Mouse (Mus musculus) forebrain, embryonic 16.5 days (tissue): ENCODE measurements around the gene Mrto4. TPM values are rescaled to one million over a fixed set of nuclear protein-coding genes. Genes with fewer than 3 reads are reported as not detected.
"Not testable (repeated sequence)": the region's sequence is repeated elsewhere in the genome, so short reads cannot be mapped to it uniquely, and the experiment has no call there.

ENCODE experiments used
- ATAC-seq: fragments of 200-750 bp; cut with Nextera tagmentation; 2 replicates; pipeline ENCODE4 v1.8.0; 2017; ENCODE audit warnings: mild to moderate bottlenecking, moderate library complexity
- H3K27ac ChIP-seq: fragments of 300-500 bp; sonication (generic); 2 replicates; pipeline ENCODE4 v1.5.1; 2014; ENCODE audit warnings: low read length, control low read depth
- H3K27me3 ChIP-seq: fragments of 300-500 bp; sonication (generic); replicated peaks from 2 replicates; pipeline ENCODE4 v1.6.1; 2014; ENCODE audit warnings: low read length; ENCODE audit not compliant: control insufficient read depth, insufficient read depth
- H3K36me3 ChIP-seq: fragments of 300-500 bp; sonication (generic); 2 replicates; pipeline ENCODE4 v1.6.1; 2014; ENCODE audit not compliant: control insufficient read depth, insufficient read depth
- H3K4me1 ChIP-seq: fragments of 300-500 bp; sonication (generic); replicated peaks from 2 replicates; pipeline ENCODE4 v1.6.1; 2014; ENCODE audit warnings: low read length; ENCODE audit not compliant: control insufficient read depth, insufficient read depth
- H3K4me2 ChIP-seq: fragments of 300-500 bp; sonication (generic); 2 replicates; pipeline ENCODE4 v1.6.1; 2014; ENCODE audit warnings: mild to moderate bottlenecking, low read length, control low read depth
- H3K4me3 ChIP-seq: fragments of 300-500 bp; sonication (generic); replicated peaks from 2 replicates; pipeline ENCODE4 v1.5.1; 2014; ENCODE audit warnings: mild to moderate bottlenecking, low read length, control low read depth
- H3K9ac ChIP-seq: fragments of 300-500 bp; sonication (generic); replicated peaks from 2 replicates; pipeline ENCODE4 v1.6.1; 2014; ENCODE audit warnings: low read depth, low read length, control low read depth
- H3K9me3 ChIP-seq: fragments of 300-500 bp; sonication (generic); 2 replicates; pipeline ENCODE4 v1.6.1; 2016; ENCODE audit warnings: low read length; ENCODE audit not compliant: control insufficient read depth
- WGBS: fragments of 180-500 bp; shearing (Covaris S2); extraction: QIAGEN DNeasy Blood & Tissue Kit; methylation state at CpG from one replicate; pipeline ENCODE4 v1.1.7; 2014; 5-methylcytosine and 5-hydroxymethylcytosine counted together
- polyA plus RNA-seq: library from polyadenylated mRNA; unstranded; fragments of >200 nt; fragmentation: Nextera tagmentation; extraction: Ambion mirVana; gene quantifications from 2 replicates; pipeline ENCODE4 v1.2.1, GENCODE M21; 2015

The Mrto4 gene
- 109 and 111 TPM in 2 replicates for polyA plus RNA-seq

- Histone ChIP-seq H3K27me3 (no peaks in the 10 kb centered on the region), H3K4me3 (peak within 1 kb of the TSS; percentile 91)
- peak; percentile 97 for ATAC-seq
Measured at GRCm38 (mm10) chr4:139351931-139352711, at the start of gene Mrto4, which contains the start of the genes Emc1 and Ubr4. Gene Mrto4, minus strand, starts transcription at chr4:139352576. Gene Emc1, plus strand, starts transcription at chr4:139352587. Gene Ubr4, plus strand, starts transcription at chr4:139352609.

GRCm38 (mm10) chr4:139400487-139400886, 48.1 kb upstream of the Mrto4 start:
- H3K27me3 ChIP-seq = no peaks in the 10 kb centered on the region
- 90% methylated on average over 5 of the region's 5 CpGs for WGBS
- H3K36me3 ChIP-seq = peaks cover 41% of the 10 kb centered on the region

More at GRCm38 (mm10) chr4:139351931-139352711, at the start of gene Mrto4, which contains the start of the genes Emc1 and Ubr4:
- Histone ChIP-seq H3K4me1 (peaks cover 17% of the 10 kb centered on the region), H3K27ac (peak within 1 kb of the TSS; percentile 96), H3K9me3 (no peaks in the 10 kb centered on the region), H3K9ac (peak within 1 kb of the TSS; percentile 90), H3K36me3 (peaks cover 16% of the 10 kb centered on the region), H3K4me2 (peak within 1 kb of the TSS; percentile 99)
- under 1% methylated on average over 63 of the region's 64 CpGs for WGBS

GRCm38 (mm10) chr4:139395431-139395830, 43.1 kb upstream of the Mrto4 start:
- no peak for ATAC-seq
- no peak overlapping the region for H3K9ac ChIP-seq
- H3K27ac ChIP-seq = no peak overlapping the region
- H3K27me3 ChIP-seq = no peaks in the 10 kb centered on the region
- 69% methylated on average over 2 of the region's 2 CpGs for WGBS
- no peaks in the 10 kb centered on the region for H3K9me3 ChIP-seq
- H3K4me2 ChIP-seq = no peak overlapping the region
- peaks cover 43% of the 10 kb centered on the region for H3K36me3 ChIP-seq
- no peak overlapping the region for H3K4me3 ChIP-seq
- H3K4me1 ChIP-seq = no peaks in the 10 kb centered on the region

More at GRCm38 (mm10) chr4:139400487-139400886, 48.1 kb upstream of the Mrto4 start:
- Histone ChIP-seq H3K9me3 (no peaks in the 10 kb centered on the region), H3K4me3 (no peak overlapping the region), H3K4me1 (no peaks in the 10 kb centered on the region), H3K4me2 (no peak overlapping the region), H3K27ac (no peak overlapping the region), H3K9ac (no peak overlapping the region)
- no peak for ATAC-seq

GRCm38 (mm10) chr4:139389557-139389956, 37.2 kb upstream of the Mrto4 start:
- Histone ChIP-seq H3K4me2 (no peak overlapping the region), H3K4me1 (peaks cover 4% of the 10 kb centered on the region), H3K27me3 (no peaks in the 10 kb centered on the region), H3K9me3 (no peaks in the 10 kb centered on the region), H3K36me3 (peaks cover 24% of the 10 kb centered on the region), H3K9ac (no peak overlapping the region), H3K4me3 (no peak overlapping the region), H3K27ac (no peak overlapping the region)
- 87% methylated on average over 4 of the region's 4 CpGs for WGBS
- ATAC-seq = no peak

- ATAC-seq = no peak
- H3K4me3 ChIP-seq = no peak overlapping the region
- H3K9ac ChIP-seq = no peak overlapping the region
- no peaks in the 10 kb centered on the region for H3K9me3 ChIP-seq
- H3K27ac ChIP-seq = no peak overlapping the region
- peaks cover 9% of the 10 kb centered on the region for H3K4me1 ChIP-seq
- 61% methylated on average over 6 of the region's 6 CpGs for WGBS
- H3K4me2 ChIP-seq = no peak overlapping the region
- no peaks in the 10 kb centered on the region for H3K27me3 ChIP-seq
- H3K36me3 ChIP-seq = peaks cover 5% of the 10 kb centered on the region
Measured at GRCm38 (mm10) chr4:139386869-139387319, 34.5 kb upstream of the Mrto4 start.

GRCm38 (mm10) chr4:139385841-139386240, 33.5 kb upstream of the Mrto4 start:
- H3K36me3 ChIP-seq, H3K4me3 ChIP-seq, H3K27me3 ChIP-seq, H3K27ac ChIP-seq, H3K9ac ChIP-seq, ATAC-seq, H3K9me3 ChIP-seq, H3K4me2 ChIP-seq: not testable (repeated sequence)
- 91% methylated on average over 5 of the region's 5 CpGs for whole genome bisulfite sequencing
- peaks cover 17% of the 10 kb centered on the region for H3K4me1 ChIP-seq

- Histone ChIP-seq H3K9ac (no peak overlapping the region), H3K36me3 (no peaks in the 10 kb centered on the region; the same call in 1 of the 2 replicates), H3K4me1 (peaks cover 23% of the 10 kb centered on the region), H3K4me3 (no peak overlapping the region), H3K4me2 (no peak overlapping the region), H3K9me3 (no peaks in the 10 kb centered on the region), H3K27me3 (no peaks in the 10 kb centered on the region), H3K27ac (no peak overlapping the region)
- no peak for ATAC-seq
- 84% methylated on average over 7 of the region's 7 CpGs for WGBS
Measured at GRCm38 (mm10) chr4:139382231-139382630, 29.9 kb upstream of the Mrto4 start.

- ATAC-seq = no peak
- H3K4me1 ChIP-seq = peaks cover 20% of the 10 kb centered on the region
- no peaks in the 10 kb centered on the region; the same call in 1 of the 2 replicates for H3K36me3 ChIP-seq
- 52% methylated on average over 4 of the region's 4 CpGs for WGBS
- H3K27me3 ChIP-seq = no peaks in the 10 kb centered on the region
- peak overlapping the region; percentile 63 for H3K9ac ChIP-seq
- peak overlapping the region; percentile 69 for H3K4me3 ChIP-seq
- peak overlapping the region; percentile 86 for H3K4me2 ChIP-seq
- no peak overlapping the region for H3K27ac ChIP-seq
- no peaks in the 10 kb centered on the region for H3K9me3 ChIP-seq
Measured at GRCm38 (mm10) chr4:139381452-139381845, 29.1 kb upstream of the Mrto4 start.

GRCm38 (mm10) chr4:139380775-139381451, 28.5 kb upstream of the Mrto4 start:
- Histone ChIP-seq H3K9me3 (no peaks in the 10 kb centered on the region), H3K27me3 (no peaks in the 10 kb centered on the region), H3K4me2 (peak overlapping the region; percentile 86), H3K36me3 (peaks cover 1% of the 10 kb centered on the region), H3K4me1 (peaks cover 20% of the 10 kb centered on the region), H3K27ac (0 out of 2 replicates have a peak overlapping the region, but pooled peaks have one; percentile 39), H3K4me3 (peak overlapping the region; percentile 69), H3K9ac (peak overlapping the region; percentile 63)
- ATAC-seq = no peak; the same call in 1 of the 2 replicates
- 3% methylated on average over 42 of the region's 44 CpGs for WGBS
